Mouse (Mus musculus) MEL (cell line): ENCODE data around the gene Commd3. TPM values are rescaled to one million over a fixed set of nuclear protein-coding genes. Genes with fewer than 3 reads are reported as not detected.

Source experiments
- DNase-seq: peaks from one replicate; pipeline ENCODE4 v3.0.0; 2011; ENCODE audit warnings: low read depth, low spot score
- H3K27ac ChIP-seq: 2 replicates; pipeline ENCODE4 v1.5.1; 2012; ENCODE audit warnings: low read depth, mild to moderate bottlenecking, control low read depth, low read length, moderate library complexity; ENCODE audit not compliant: control insufficient read depth
- H3K27me3 ChIP-seq, 2 experiments: fragments of 150-350 bp in 1 of 2; sonication (generic) in 1 of 2; 2 replicates each; pipeline ENCODE4 v1.6.1; 2012; ENCODE audit warnings: low read length in 2 of 2, mild to moderate bottlenecking in 2 of 2, improper control_type of control experiment in 1 of 2, moderate library complexity in 1 of 2; ENCODE audit not compliant: insufficient read depth in 2 of 2, control insufficient read depth in 1 of 2
- H3K36me3 ChIP-seq, 2 experiments: 2 replicates each; pipeline ENCODE4 v1.6.1; 2012 to 2014; ENCODE audit warnings: low read length in 2 of 2, improper control_type of control experiment in 1 of 2, inconsistent platforms in 1 of 2, mild to moderate bottlenecking in 1 of 2; ENCODE audit not compliant: insufficient read depth in 2 of 2, control insufficient read depth in 1 of 2
- H3K4me1 ChIP-seq, 2 experiments: fragments of 150-350 bp in 1 of 2; sonication (generic) in 1 of 2; 2 replicates each; pipeline ENCODE4 v1.6.1; 2012; ENCODE audit warnings: low read length in 2 of 2, improper control_type of control experiment in 1 of 2, mild to moderate bottlenecking in 1 of 2; ENCODE audit not compliant: insufficient read depth in 2 of 2, control insufficient read depth in 1 of 2
- H3K4me3 ChIP-seq, 2 experiments: fragments of 150-350 bp in 1 of 2; sonication (generic) in 1 of 2; 2 replicates each; pipeline ENCODE4 v1.5.1; 2012; ENCODE audit warnings: low read depth in 2 of 2, low read length in 2 of 2, mild to moderate bottlenecking in 2 of 2, moderate library complexity in 2 of 2, control low read depth in 1 of 2, improper control_type of control experiment in 1 of 2; ENCODE audit not compliant: control insufficient read depth in 1 of 2, insufficient read depth in 1 of 2
- H3K79me2 ChIP-seq: 2 replicates; pipeline ENCODE4 v1.6.1; 2012; ENCODE audit warnings: mild to moderate bottlenecking, low read length, moderate library complexity; ENCODE audit not compliant: control insufficient read depth, poor library complexity, insufficient read depth
- H3K9ac ChIP-seq: 2 replicates; pipeline ENCODE4 v1.6.1; 2012; ENCODE audit warnings: low read depth, mild to moderate bottlenecking, control low read depth, low read length, moderate library complexity; ENCODE audit not compliant: control insufficient read depth, poor library complexity, severe bottlenecking
- H3K9me3 ChIP-seq: fragments of 150-350 bp; sonication (generic); replicated peaks from 2 replicates; pipeline ENCODE4 v1.6.1; 2012; ENCODE audit warnings: mild to moderate bottlenecking, low read length, improper control_type of control experiment, moderate library complexity; ENCODE audit not compliant: insufficient read depth
- BHLHE40 ChIP-seq: IDR thresholded peaks from 2 replicates; pipeline ENCODE4 v1.6.1; 2012; ENCODE audit warnings: low read depth, mild to moderate bottlenecking, inconsistent platforms, low read length, improper control_type of control experiment, borderline replicate concordance
- CTCF ChIP-seq, 3 experiments: IDR thresholded peaks in 2 of 3; conservative IDR thresholded peaks in 1 of 3; 2 replicates each; pipeline ENCODE4 v1.5.1; 2011 to 2012; ENCODE audit warnings: low read length in 3 of 3, low read depth in 2 of 3, mild to moderate bottlenecking in 2 of 3, improper control_type of control experiment in 1 of 3, inconsistent platforms in 1 of 3, mixed read lengths in 1 of 3, moderate library complexity in 1 of 3; ENCODE audit not compliant: control insufficient read depth in 1 of 3, insufficient read depth in 1 of 3, poor library complexity in 1 of 3, severe bottlenecking in 1 of 3
- E2F4 ChIP-seq: IDR thresholded peaks from 2 replicates; pipeline ENCODE4 v1.6.1; 2011; ENCODE audit warnings: low read depth, low read length, improper control_type of control experiment, borderline replicate concordance
- ELF1 ChIP-seq: IDR thresholded peaks from 2 replicates; pipeline ENCODE4 v1.6.1; 2014; ENCODE audit warnings: low read depth, mild to moderate bottlenecking, inconsistent platforms, low read length, improper control_type of control experiment, moderate library complexity
- EP300 ChIP-seq, 2 experiments: IDR thresholded peaks; 2 replicates each; pipeline ENCODE4 v1.6.1; 2011; ENCODE audit warnings: improper control_type of control experiment in 2 of 2, low read length in 2 of 2, low read depth in 1 of 2, mild to moderate bottlenecking in 1 of 2
- GATA1 ChIP-seq: IDR thresholded peaks from 2 replicates; pipeline ENCODE4 v1.6.1; 2011; ENCODE audit warnings: low read depth, low read length, improper control_type of control experiment
- HCFC1 ChIP-seq: IDR thresholded peaks from 2 replicates; pipeline ENCODE4 v1.6.1; 2012; ENCODE audit warnings: low read depth, mild to moderate bottlenecking, inconsistent platforms, low read length, improper control_type of control experiment, moderate library complexity
- MAFK ChIP-seq: IDR thresholded peaks from 2 replicates; pipeline ENCODE4 v1.6.1; 2011; ENCODE audit warnings: low read depth, mild to moderate bottlenecking, low read length, improper control_type of control experiment, borderline replicate concordance
- MAX ChIP-seq: IDR thresholded peaks from 2 replicates; pipeline ENCODE4 v1.6.1; 2011; ENCODE audit warnings: low read length, improper control_type of control experiment
- NELFE ChIP-seq: IDR thresholded peaks from 2 replicates; pipeline ENCODE4 v1.6.1; 2011; ENCODE audit warnings: low read depth, low read length, improper control_type of control experiment
- NRF1 ChIP-seq: IDR thresholded peaks from 2 replicates; pipeline ENCODE4 v1.6.1; 2014; ENCODE audit warnings: low read depth, mild to moderate bottlenecking, inconsistent platforms, low read length, improper control_type of control experiment, moderate library complexity; ENCODE audit not compliant: poor library complexity, insufficient read depth, severe bottlenecking
- POLR2A ChIP-seq, 2 experiments: IDR thresholded peaks; 2 replicates each; pipeline ENCODE4 v1.6.1; 2011 to 2012; ENCODE audit warnings: low read length in 2 of 2, mild to moderate bottlenecking in 2 of 2, control low read depth in 1 of 2, improper control_type of control experiment in 1 of 2, low read depth in 1 of 2, moderate library complexity in 1 of 2; ENCODE audit not compliant: control insufficient read depth in 1 of 2, insufficient read depth in 1 of 2, poor library complexity in 1 of 2
- POLR2AphosphoS2 ChIP-seq: IDR thresholded peaks from 2 replicates; pipeline ENCODE4 v1.6.1; 2011; ENCODE audit warnings: low read length, improper control_type of control experiment
- POLR2AphosphoS5 ChIP-seq: IDR thresholded peaks from 2 replicates; pipeline ENCODE4 v1.6.1; 2012; ENCODE audit warnings: low read depth, borderline replicate concordance, mild to moderate bottlenecking, inconsistent platforms, low read length, moderate library complexity, mixed read lengths
- RCOR1 ChIP-seq: IDR thresholded peaks from 2 replicates; pipeline ENCODE4 v1.6.1; 2012; ENCODE audit warnings: low read depth, mild to moderate bottlenecking, inconsistent platforms, low read length, improper control_type of control experiment
- SIN3A ChIP-seq: IDR thresholded peaks from 2 replicates; pipeline ENCODE4 v1.6.1; 2012; ENCODE audit warnings: low read length, improper control_type of control experiment, inconsistent platforms
- TBP ChIP-seq: IDR thresholded peaks from 2 replicates; pipeline ENCODE4 v1.8.0; 2011; ENCODE audit warnings: low read depth, low read length, improper control_type of control experiment
- TCF12 ChIP-seq: IDR thresholded peaks from 2 replicates; pipeline ENCODE4 v1.6.1; 2014; ENCODE audit warnings: low read depth, mild to moderate bottlenecking, inconsistent platforms, low read length, improper control_type of control experiment, moderate library complexity
- UBTF ChIP-seq: IDR thresholded peaks from 2 replicates; pipeline ENCODE4 v1.6.1; 2012; ENCODE audit warnings: low read depth, mild to moderate bottlenecking, inconsistent platforms, low read length, improper control_type of control experiment, moderate library complexity, borderline replicate concordance; ENCODE audit not compliant: insufficient read depth
- USF1 ChIP-seq: IDR thresholded peaks from 2 replicates; pipeline ENCODE4 v1.6.1; 2014; ENCODE audit warnings: low read depth, mild to moderate bottlenecking, inconsistent platforms, low read length, improper control_type of control experiment, moderate library complexity
- ZKSCAN1 ChIP-seq: IDR thresholded peaks from 2 replicates; pipeline ENCODE4 v1.6.1; 2012; ENCODE audit warnings: low read depth, mild to moderate bottlenecking, inconsistent platforms, low read length, improper control_type of control experiment, moderate library complexity
- ZNF384 ChIP-seq: IDR thresholded peaks from 2 replicates; pipeline ENCODE4 v1.6.1; 2012; ENCODE audit warnings: low read depth, mild to moderate bottlenecking, inconsistent platforms, low read length, improper control_type of control experiment
- polyA plus RNA-seq, 2 experiments: library from polyadenylated mRNA; stranded (reverse) in 1 of 2; unstranded in 1 of 2; fragments of >175 nt in 1 of 2; fragments of >200 nt in 1 of 2; gene quantifications; 2 replicates each; pipeline versions ENCODE4 v1.2.1 to v1.2.4; 2012; ENCODE audit warnings: low replicate concordance in 2 of 2, low read depth in 1 of 2; ENCODE audit not compliant: insufficient read length in 2 of 2, insufficient read depth in 1 of 2, missing spikeins in 1 of 2
- total RNA-seq: library from RNA; depleted of rRNA; stranded (reverse); fragments of 300-350 nt; gene quantifications from 2 replicates; pipeline ENCODE4 v1.2.3, GENCODE M21; 2012

The Commd3 gene
- total and polyA plus RNA-seq, 3 experiments = 47.0 to 70.7 TPM; not detected in 1

DNA sequence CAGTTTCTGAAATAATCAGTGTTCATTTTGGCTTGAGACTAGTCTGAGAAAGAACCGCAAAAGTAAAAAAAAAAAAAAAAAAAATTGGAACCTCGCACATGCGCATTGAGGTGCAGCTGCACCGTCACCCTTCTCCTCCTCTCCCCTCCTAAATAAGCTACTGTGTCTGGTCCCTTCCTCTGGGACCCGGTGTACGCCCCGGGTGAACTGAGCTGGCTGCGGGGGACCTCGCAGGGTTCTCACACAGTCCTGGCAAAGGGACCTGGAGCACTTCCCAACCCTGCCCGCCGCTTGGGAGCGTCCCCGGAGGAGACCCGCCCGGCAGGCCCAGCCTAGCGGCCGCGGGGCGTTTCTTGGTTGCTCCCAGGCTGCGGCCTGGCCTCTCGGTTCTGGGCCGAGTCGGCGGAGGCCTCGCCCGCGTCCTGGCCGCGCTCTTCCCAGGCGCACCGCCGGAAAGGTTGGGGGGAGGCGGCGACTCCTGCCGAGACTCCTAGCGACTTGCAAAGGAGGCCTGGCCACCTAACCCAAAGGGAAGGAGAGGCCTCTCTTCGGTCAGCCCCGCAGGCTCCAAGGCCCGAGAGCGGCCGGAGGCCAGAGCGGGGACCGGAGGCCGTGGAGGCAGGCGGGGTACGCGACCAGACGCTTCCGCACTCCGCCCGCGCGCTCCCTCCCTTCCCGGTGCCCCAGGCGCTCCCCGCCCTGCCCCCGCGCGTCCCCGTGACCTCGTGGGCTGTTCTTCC, 21.9 kb downstream of the Commd3 start, which contains the start of gene Spag6:
Gene Spag6 (plus strand): TSS at position 162 of the 740 bp plus-strand sequence.
- no peaks in the 10 kb centered on the region; a peak in 1 of 4 replicates for H3K36me3 ChIP-seq
- peak within 1 kb of the TSS; percentile 92 for H3K9ac ChIP-seq
- peak within 1 kb of the TSS; percentile 49 for H3K27ac ChIP-seq
- DNase-seq = peak; percentile 82
- no peaks in the 10 kb centered on the region for H3K9me3 ChIP-seq
- H3K79me2 ChIP-seq = peaks cover 6% of the 10 kb centered on the region; the same call in 1 of the 2 replicates
- peak within 1 kb of the TSS; percentile 90 to 97 for H3K4me3 ChIP-seq
- H3K4me1 ChIP-seq = peaks cover 0 to 2% of the 10 kb centered on the region in 2 experiments; a peak in 1 of 4 replicates
- peaks cover 3 to 9% of the 10 kb centered on the region in 2 experiments for H3K27me3 ChIP-seq
- TF ChIP-seq EP300 (IDR thresholded peaks at IDR 0.05; ENCODE audit: low read depth in 1 of 2, low read length in 2 of 2) (peak; percentile 12 to 48; a peak in 1 of 4 replicates), POLR2A (IDR thresholded peaks at IDR 0.05; ENCODE audit: control insufficient read depth in 1 of 2, insufficient read depth in 1 of 2, low read depth in 1 of 2, low read length in 2 of 2, poor library complexity in 1 of 2) (peak in 1 of 2 experiments; percentile 76; a peak in 3 of 4 replicates), RCOR1 (peak; percentile 97), GATA1 (no peak), NELFE (peak; percentile 77), E2F4 (no peak), ZNF384 (peak; percentile 100), UBTF (peak; percentile 78; the same call in 1 of the 2 replicates), SIN3A (peak; percentile 58; the same call in 1 of the 2 replicates), BHLHE40 (no peak; the same call in 1 of the 2 replicates), CTCF (IDR thresholded peaks at IDR 0.05 in 2 of 3, conservative IDR thresholded peaks at IDR 0.05 in 1 of 3; ENCODE audit: control insufficient read depth in 1 of 3, insufficient read depth in 1 of 3, low read depth in 2 of 3, low read length in 3 of 3, poor library complexity in 1 of 3, severe bottlenecking in 1 of 3) (no peak), MAX (no peak; the same call in 1 of the 2 replicates), POLR2AphosphoS2 (no peak), NRF1 (peak; percentile 93), POLR2AphosphoS5 (no peak), USF1 (peak; percentile 46; the same call in 1 of the 2 replicates), MAFK (peak; percentile 27; the same call in 1 of the 2 replicates), HCFC1 (peak; percentile 10; the same call in 1 of the 2 replicates), TCF12 (no peak), ELF1 (0 out of 2 replicates have a peak, but pooled peaks have one; percentile 10), TBP (peak; percentile 63; the same call in 1 of the 2 replicates), ZKSCAN1 (peak; percentile 75; the same call in 1 of the 2 replicates)
